ENCODE assay signal across 25 mouse cellular contexts in the genomic region with DNA sequence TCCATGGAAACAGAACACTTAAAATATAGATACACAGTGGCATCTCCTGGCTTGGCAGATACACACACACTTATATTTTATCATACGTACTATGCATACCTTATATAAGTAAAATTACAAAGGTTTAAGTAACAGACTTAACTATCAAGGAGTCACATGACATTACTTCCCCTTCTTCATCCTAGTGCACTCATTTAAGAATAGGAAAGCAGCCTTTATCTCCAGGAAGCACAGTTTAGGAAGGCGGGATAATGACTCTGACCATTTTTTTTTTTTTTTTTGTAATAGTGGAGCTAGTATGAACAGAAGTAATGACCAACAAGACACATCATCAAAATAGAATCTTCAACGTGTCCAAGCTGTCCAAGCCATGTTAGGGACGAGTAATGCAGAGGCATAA.
"Had no signal": no experiment of that assay in that cellular context is flagged by ENCODE, and none has a peak within 500 bp of the region (broad histone marks: within the 10 kb centered on the region; RNA-seq: fewer than 3 reads in every experiment).

No protein-coding gene starts in this region.

- H3K4me2 ChIP-seq: heart, embryonic 12.5 days; hindbrain, embryonic 13.5 days; hindbrain, embryonic 15.5 days; kidney, embryonic 15.5 days; limb, embryonic 13.5 days; limb, embryonic 15.5 days; liver, embryonic 13.5 days had no signal

- H3K9ac ChIP-seq: heart, embryonic 12.5 days; hindbrain, embryonic 13.5 days; hindbrain, embryonic 15.5 days; kidney, embryonic 15.5 days; limb, embryonic 13.5 days; limb, embryonic 15.5 days; liver, embryonic 13.5 days had no signal

- H3K27ac ChIP-seq: gastrocnemius, adult 2 months; heart, embryonic 10.5 days; hindbrain, embryonic 13.5 days; hindbrain, embryonic 15.5 days; hindbrain, postnatal 0 days; kidney, embryonic 15.5 days; kidney, postnatal 0 days; limb, embryonic 13.5 days; limb, embryonic 15.5 days; liver, embryonic 13.5 days had no signal

- H3K27me3 ChIP-seq: heart, embryonic 12.5 days; hindbrain, embryonic 13.5 days; hindbrain, embryonic 15.5 days; kidney, embryonic 15.5 days; limb, embryonic 13.5 days; limb, embryonic 15.5 days; liver, embryonic 13.5 days had no signal

- DNase-seq: gastrocnemius, adult 2 months; gastrocnemius, postnatal 10 days; gastrocnemius, postnatal 25 days; heart, adult 18-20 months; heart, postnatal 14 days; heart, postnatal 36 days; kidney, adult 11 months; kidney, adult 2 months; kidney, adult 9 months; kidney, postnatal 14 days; kidney, postnatal 36 days; layer of hippocampus, adult 9-11 months; layer of hippocampus, postnatal 36 days; left cerebral cortex, postnatal 4 days; liver, embryonic 13.5 days had no signal

- H3K9me3 ChIP-seq: hindbrain, embryonic 15.5 days had no signal

- ATAC-seq: hindbrain, postnatal 0 days; intestine, embryonic 16.5 days had no signal

- H3K4me1 ChIP-seq: heart, embryonic 10.5 days; hindbrain, embryonic 13.5 days; hindbrain, embryonic 15.5 days; kidney, embryonic 15.5 days; limb, embryonic 13.5 days; limb, embryonic 15.5 days had no signal

- H3K4me3 ChIP-seq: gastrocnemius, adult 2 months; heart, embryonic 10.5 days; heart, embryonic 12.5 days; hindbrain, embryonic 13.5 days; hindbrain, embryonic 15.5 days; kidney, embryonic 15.5 days; limb, embryonic 13.5 days; limb, embryonic 15.5 days; liver, embryonic 13.5 days had no signal
